Mouse (Mus musculus): ENCODE results near the gene Zfp335. TPM values are rescaled to one million over a fixed set of nuclear protein-coding genes. Genes with fewer than 3 reads are reported as not detected.
A peak's percentile ranks its signal among the peaks of the same experiment; 100 is the strongest.

Gene Zfp335
- polyA plus RNA-seq, 1 experiment from 2014 or later: 13.1 TPM

GRCm38 (mm10) chr2:164918325-164918724, 6.8 kb upstream of the Zfp335 start:
- no peaks in the 10 kb centered on the region for H3K9me3 ChIP-seq
- H3K27me3 ChIP-seq: no peaks in the 10 kb centered on the region
- H3K36me3 ChIP-seq: peaks cover 19% of the 10 kb centered on the region
- WGBS: 65% methylated on average over 4 of the region's 5 CpGs
- H3K9ac ChIP-seq: no peak overlapping the region
- no peak overlapping the region for H3K27ac ChIP-seq
- H3K4me3 ChIP-seq: no peak overlapping the region
- no peak overlapping the region for H3K4me2 ChIP-seq
- no peak for ATAC-seq (ENCODE audit: low FRiP score)
- peaks cover 16% of the 10 kb centered on the region for H3K4me1 ChIP-seq (replicated peaks)

- no peak for ATAC-seq (ENCODE audit: low FRiP score)
- peaks cover 11% of the 10 kb centered on the region for H3K4me1 ChIP-seq (replicated peaks)
- no peak overlapping the region for H3K9ac ChIP-seq
- H3K9me3 ChIP-seq: no peaks in the 10 kb centered on the region
- H3K27me3 ChIP-seq: no peaks in the 10 kb centered on the region
- 63% methylated on average over 10 of the region's 10 CpGs for WGBS
- H3K27ac ChIP-seq: no peak overlapping the region
- no peak overlapping the region for H3K4me3 ChIP-seq
- no peak overlapping the region for H3K4me2 ChIP-seq
- H3K36me3 ChIP-seq: peaks cover 19% of the 10 kb centered on the region
Observed at GRCm38 (mm10) chr2:164917371-164917770, 5.8 kb upstream of the Zfp335 start.

GRCm38 (mm10) chr2:164916820-164917219, 5.3 kb upstream of the Zfp335 start:
- 86% methylated on average over 5 of the region's 5 CpGs for WGBS

DNA sequence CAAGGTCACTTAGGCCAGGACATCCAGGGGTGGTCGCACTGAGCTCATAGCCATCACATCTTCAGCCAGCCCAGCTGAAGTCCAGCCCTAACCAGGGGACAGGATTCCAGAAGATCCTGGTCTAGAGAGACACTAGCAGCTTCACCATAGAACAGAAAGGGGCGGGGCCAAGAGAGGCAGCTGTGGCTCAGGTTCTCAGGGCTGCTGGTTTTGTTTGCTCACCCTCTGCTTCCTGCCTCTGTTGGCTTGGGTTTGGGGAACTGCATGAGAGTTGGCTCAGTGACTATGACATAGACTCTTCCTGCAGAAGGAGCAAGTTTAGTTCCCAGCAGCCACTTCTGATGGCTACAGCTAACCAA, 1.9 kb upstream of the Zfp335 start:
- WGBS: 89% methylated on average over 2 of the region's 2 CpGs

More at GRCm38 (mm10) chr2:164916820-164917219, 5.3 kb upstream of the Zfp335 start:
- Histone ChIP-seq H3K9me3 (no peaks in the 10 kb centered on the region), H3K4me2 (no peak overlapping the region), H3K9ac (no peak overlapping the region), H3K4me3 (no peak overlapping the region), H3K27ac (no peak overlapping the region), H3K27me3 (no peaks in the 10 kb centered on the region), H3K36me3 (peaks cover 19% of the 10 kb centered on the region), H3K4me1 (replicated peaks) (peaks cover 9% of the 10 kb centered on the region)
- no peak for ATAC-seq (ENCODE audit: low FRiP score)

DNA sequence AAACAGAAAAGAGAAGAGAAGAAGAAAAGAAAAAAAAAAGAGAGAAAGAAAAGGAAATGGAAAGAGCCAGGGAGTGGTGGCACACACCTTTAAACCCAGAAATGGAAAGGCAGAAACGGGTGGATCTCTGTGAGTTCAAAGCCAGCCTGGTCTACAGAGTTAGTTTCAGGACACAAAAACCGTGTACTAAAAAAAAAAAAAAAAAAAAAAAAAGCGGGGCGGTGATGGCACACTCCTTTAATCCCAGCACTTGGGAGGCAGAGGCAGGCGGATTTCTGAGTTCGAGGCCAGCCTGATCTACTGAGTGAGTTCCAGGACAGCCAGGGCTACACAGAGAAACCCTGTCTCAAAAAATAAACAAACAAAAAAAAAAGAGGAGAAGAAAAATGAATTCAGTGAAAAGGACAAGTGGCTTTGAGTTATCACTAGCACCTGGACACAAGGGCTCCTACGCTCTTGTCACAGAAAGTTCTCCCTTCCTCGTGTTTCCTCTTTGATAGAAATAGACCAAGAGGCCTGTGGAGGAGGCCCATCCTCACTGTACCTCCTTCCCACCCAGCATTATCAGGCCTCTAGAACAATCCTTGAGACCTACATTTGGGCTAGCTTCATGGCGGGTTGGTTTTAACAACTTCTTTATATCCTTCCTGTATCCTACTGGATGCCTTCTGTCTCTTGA, 1.3 kb upstream of the Zfp335 start:
- no peak for ATAC-seq (ENCODE audit: low FRiP score)
- Histone ChIP-seq H3K27ac (peak overlapping the region; percentile 99; the same call in 1 of the 2 replicates), H3K4me1 (replicated peaks) (peaks cover 28% of the 10 kb centered on the region), H3K9ac (no peak overlapping the region), H3K9me3 (no peaks in the 10 kb centered on the region), H3K27me3 (no peaks in the 10 kb centered on the region), H3K36me3 (peaks cover 15% of the 10 kb centered on the region), H3K4me2 (peak overlapping the region; percentile 80), H3K4me3 (no peak overlapping the region)
- whole genome bisulfite sequencing: 92% methylated on average over 8 of the region's 9 CpGs

More for the DNA sequence above, 1.9 kb upstream of the Zfp335 start:
- no peak for ATAC-seq (ENCODE audit: low FRiP score)
- Histone ChIP-seq H3K4me3 (no peak overlapping the region), H3K4me2 (no peak overlapping the region), H3K27ac (no peak overlapping the region), H3K36me3 (peaks cover 10% of the 10 kb centered on the region), H3K9me3 (no peaks in the 10 kb centered on the region), H3K27me3 (no peaks in the 10 kb centered on the region), H3K4me1 (replicated peaks) (peaks cover 28% of the 10 kb centered on the region), H3K9ac (no peak overlapping the region)

GRCm38 (mm10) chr2:164912151-164912550, 594 bp upstream of the Zfp335 start:
- H3K27me3 ChIP-seq: no peaks in the 10 kb centered on the region
- peaks cover 28% of the 10 kb centered on the region for H3K4me1 ChIP-seq (replicated peaks)
- H3K4me2 ChIP-seq: peak overlapping the region; percentile 80
- ATAC-seq (ENCODE audit: low FRiP score): peak; percentile 29
- peaks cover 23% of the 10 kb centered on the region for H3K36me3 ChIP-seq
- H3K4me3 ChIP-seq: peak overlapping the region; percentile 77
- 21% methylated on average over 12 of the region's 12 CpGs for WGBS
- H3K9me3 ChIP-seq: no peaks in the 10 kb centered on the region
- peak overlapping the region; percentile 81 for H3K9ac ChIP-seq
- peak overlapping the region; percentile 99 for H3K27ac ChIP-seq

DNA sequence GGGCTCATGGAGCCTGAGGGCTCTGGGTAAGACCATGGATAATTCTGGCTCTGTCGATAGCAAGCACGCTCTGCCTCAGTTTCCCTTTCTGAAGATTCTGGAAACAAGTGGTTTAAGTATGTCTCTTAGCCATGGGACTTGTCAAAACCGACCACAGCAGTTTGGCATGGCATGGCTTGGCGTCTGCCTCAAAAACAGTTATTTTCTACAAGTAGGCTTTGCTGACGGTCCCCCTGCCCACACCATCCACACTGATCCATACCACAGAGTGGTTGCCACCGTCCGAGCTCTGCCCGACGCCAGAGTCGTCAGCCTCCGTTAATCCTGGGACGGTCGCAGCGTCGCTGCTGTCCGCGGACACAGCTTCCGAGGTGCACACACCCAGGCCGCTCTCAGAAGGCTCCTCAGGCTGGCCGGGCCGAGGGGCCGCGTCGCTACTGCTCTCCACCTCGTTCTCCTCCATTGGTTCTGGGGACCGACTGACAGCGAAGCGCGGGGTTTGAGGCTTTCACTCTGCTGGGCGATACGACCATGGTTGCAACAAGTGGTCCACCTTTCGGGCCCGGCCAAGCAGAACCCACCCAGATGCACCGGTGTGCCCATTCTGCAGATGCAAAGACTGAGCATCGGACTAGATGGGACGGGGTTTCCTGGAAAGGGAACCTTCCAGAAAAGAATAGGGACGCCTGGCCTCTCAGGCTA, 1.0 kb downstream of the Zfp335 start:
- Histone ChIP-seq H3K27ac (peak overlapping the region; percentile 99), H3K36me3 (peaks cover 39% of the 10 kb centered on the region), H3K9me3 (peaks cover 5% of the 10 kb centered on the region), H3K27me3 (no peaks in the 10 kb centered on the region), H3K4me2 (peak overlapping the region; percentile 80), H3K4me1 (replicated peaks) (peaks cover 28% of the 10 kb centered on the region), H3K9ac (peak overlapping the region; percentile 81), H3K4me3 (peak overlapping the region; percentile 77)
- 6% methylated on average over 37 of the region's 37 CpGs for WGBS
- ATAC-seq (ENCODE audit: low FRiP score): peak; percentile 37

DNA sequence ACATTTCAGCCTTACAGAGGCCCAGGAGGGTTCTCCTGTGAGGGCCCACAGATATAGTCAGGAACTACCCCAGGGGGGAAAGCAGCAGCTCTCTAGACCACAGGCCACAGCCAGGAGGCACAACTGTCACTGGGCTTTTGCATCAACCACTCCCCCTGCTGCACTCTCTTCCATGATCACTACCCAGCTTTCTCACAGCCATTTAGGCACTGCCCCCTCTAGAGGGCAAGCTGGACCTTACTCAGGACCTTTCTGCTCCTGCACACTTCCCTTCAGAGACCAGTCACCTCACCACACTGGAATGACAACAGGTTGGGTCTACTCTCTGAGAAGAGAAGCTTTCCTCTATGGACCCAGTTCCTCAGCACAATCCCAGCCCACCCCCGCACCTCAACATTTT, 2.0 kb downstream of the Zfp335 start:
- peaks cover 49% of the 10 kb centered on the region for H3K36me3 ChIP-seq
- peak overlapping the region; percentile 81 for H3K9ac ChIP-seq
- H3K4me3 ChIP-seq: peak overlapping the region; percentile 77
- H3K27ac ChIP-seq: no peak overlapping the region
- WGBS: 94% methylated on average over 1 of the region's 1 CpGs
- peaks cover 28% of the 10 kb centered on the region for H3K4me1 ChIP-seq (replicated peaks)
- peak overlapping the region; percentile 80 for H3K4me2 ChIP-seq
- H3K9me3 ChIP-seq: peaks cover 5% of the 10 kb centered on the region
- no peak for ATAC-seq (ENCODE audit: low FRiP score)
- no peaks in the 10 kb centered on the region for H3K27me3 ChIP-seq

DNA sequence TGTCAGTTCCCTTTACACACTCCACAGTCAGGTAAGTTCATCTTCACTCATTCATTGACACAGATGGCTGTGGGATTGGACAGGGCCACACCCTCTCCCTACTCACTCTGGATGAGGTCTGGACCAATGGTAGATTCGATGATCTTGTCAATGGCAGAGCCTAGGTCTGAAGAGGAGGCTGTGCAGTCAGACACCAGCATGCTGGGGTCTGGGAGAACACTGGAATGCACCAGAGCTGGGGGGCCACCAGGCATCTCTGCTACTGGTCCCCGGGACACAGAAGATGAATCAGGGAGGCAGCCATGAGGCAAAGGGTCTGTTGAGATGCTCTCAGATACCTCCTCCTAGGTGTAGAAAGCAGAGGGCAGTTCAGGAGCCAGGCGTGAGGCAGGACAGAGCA, 2.5 kb downstream of the Zfp335 start:
- ATAC-seq (ENCODE audit: low FRiP score): no peak
- peaks cover 53% of the 10 kb centered on the region for H3K36me3 ChIP-seq
- H3K4me3 ChIP-seq: peak overlapping the region; percentile 77
- 99% methylated on average over 3 of the region's 3 CpGs for WGBS
- H3K27me3 ChIP-seq: no peaks in the 10 kb centered on the region
- peaks cover 28% of the 10 kb centered on the region for H3K4me1 ChIP-seq (replicated peaks)
- H3K9me3 ChIP-seq: peaks cover 5% of the 10 kb centered on the region
- peak overlapping the region; percentile 81 for H3K9ac ChIP-seq
- H3K4me2 ChIP-seq: peak overlapping the region; percentile 80
- H3K27ac ChIP-seq: no peak overlapping the region

DNA sequence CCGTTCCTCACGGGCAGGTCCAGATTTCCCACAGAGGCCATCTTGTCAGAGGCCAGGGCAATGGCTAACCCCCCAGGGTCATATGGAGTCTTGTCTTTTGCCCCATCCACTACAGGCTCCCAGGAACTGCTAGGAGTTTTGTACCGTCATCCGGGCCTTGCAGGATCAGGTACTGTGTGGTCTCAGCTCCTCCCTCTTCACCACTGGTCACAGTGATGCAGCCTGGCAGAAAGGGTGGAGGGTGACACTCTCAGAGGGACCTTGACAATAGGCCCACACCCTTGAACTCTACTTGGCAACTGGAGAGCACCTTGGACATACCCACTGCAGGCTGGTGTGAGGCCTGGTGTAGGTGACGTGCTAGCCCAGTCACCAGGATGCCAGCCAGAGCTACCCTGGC, 3.5 kb downstream of the Zfp335 start:
- H3K4me3 ChIP-seq: no peak overlapping the region
- ATAC-seq (ENCODE audit: low FRiP score): no peak

DNA sequence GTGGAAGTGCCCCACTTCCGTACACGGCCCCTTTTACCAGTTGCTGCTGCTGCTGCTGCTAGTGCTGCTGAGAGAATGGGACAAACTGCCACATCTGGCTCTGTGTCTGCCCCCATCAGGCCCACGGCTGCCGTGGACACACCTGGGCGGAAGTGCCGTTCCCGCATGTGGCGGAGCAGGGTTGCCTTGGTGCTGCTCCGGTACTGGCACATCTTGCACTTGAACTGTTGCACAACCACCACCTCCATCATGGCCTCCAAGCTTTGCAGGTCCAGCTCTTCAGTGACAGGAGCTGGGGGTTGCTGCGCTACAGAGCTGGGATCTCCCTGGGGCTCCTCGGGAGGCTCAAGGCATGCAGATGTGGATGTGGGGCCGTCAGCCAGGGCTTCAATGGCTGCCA, 4.0 kb downstream of the Zfp335 start:
- Histone ChIP-seq H3K4me1 (replicated peaks) (peaks cover 30% of the 10 kb centered on the region), H3K4me2 (no peak overlapping the region), H3K9ac (no peak overlapping the region), H3K27ac (no peak overlapping the region), H3K9me3 (peaks cover 5% of the 10 kb centered on the region), H3K36me3 (peaks cover 69% of the 10 kb centered on the region), H3K27me3 (no peaks in the 10 kb centered on the region), H3K4me3 (no peak overlapping the region)
- ATAC-seq (ENCODE audit: low FRiP score): no peak
- 97% methylated on average over 12 of the region's 12 CpGs for WGBS

More for the DNA sequence above, 3.5 kb downstream of the Zfp335 start:
- over 99% methylated on average over 5 of the region's 5 CpGs for WGBS
- Histone ChIP-seq H3K4me1 (replicated peaks) (peaks cover 28% of the 10 kb centered on the region), H3K27ac (no peak overlapping the region), H3K27me3 (no peaks in the 10 kb centered on the region), H3K9ac (no peak overlapping the region), H3K4me2 (no peak overlapping the region), H3K9me3 (peaks cover 5% of the 10 kb centered on the region), H3K36me3 (peaks cover 64% of the 10 kb centered on the region)

DNA sequence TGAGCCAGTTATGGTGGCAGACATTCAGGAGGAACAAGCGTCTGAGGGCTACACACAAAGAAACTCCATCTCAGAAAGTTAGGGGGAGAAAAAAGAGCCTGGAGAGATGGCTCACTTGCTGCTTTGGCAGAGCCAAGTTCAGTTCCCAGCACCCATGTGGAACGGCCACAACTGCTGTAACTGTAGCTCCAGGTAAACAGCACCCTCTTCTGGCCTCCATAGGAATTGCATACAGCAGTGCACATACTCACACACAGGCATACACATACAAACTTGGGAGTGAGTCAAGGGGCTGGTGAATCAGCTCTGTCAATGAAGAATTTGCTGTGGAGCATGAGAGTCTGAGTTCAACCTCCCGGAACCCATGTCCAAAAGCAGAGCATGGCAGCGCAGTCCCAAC, 5.5 kb downstream of the Zfp335 start:
- ATAC-seq (ENCODE audit: low FRiP score): no peak
- no peak overlapping the region for H3K4me3 ChIP-seq
- WGBS: 99% methylated on average over 4 of the region's 4 CpGs

More for the DNA sequence above, 5.5 kb downstream of the Zfp335 start:
- peaks cover 83% of the 10 kb centered on the region for H3K36me3 ChIP-seq
- no peak overlapping the region for H3K9ac ChIP-seq
- peaks cover 24% of the 10 kb centered on the region for H3K4me1 ChIP-seq (replicated peaks)
- H3K27ac ChIP-seq: no peak overlapping the region
- no peaks in the 10 kb centered on the region for H3K27me3 ChIP-seq
- peaks cover 5% of the 10 kb centered on the region for H3K9me3 ChIP-seq
- H3K4me2 ChIP-seq: no peak overlapping the region
